Mouse (Mus musculus) forebrain, embryonic 16.5 days (tissue): ENCODE measurements at regions not wholly inside any gene's neighbourhood (a gene's known extent, or its start where the extent isn't known, plus 50 kb on each side); places are given as distances from the start of the nearest gene placed in this dataset.

Experiments used
- ATAC-seq: fragments of 200-750 bp; cut with Nextera tagmentation; 2 replicates; pipeline ENCODE4 v1.8.0; 2017; ENCODE audit warnings: mild to moderate bottlenecking, moderate library complexity
- H3K27ac ChIP-seq: fragments of 300-500 bp; sonication (generic); 2 replicates; pipeline ENCODE4 v1.5.1; 2014; ENCODE audit warnings: low read length, control low read depth
- H3K27me3 ChIP-seq: fragments of 300-500 bp; sonication (generic); replicated peaks from 2 replicates; pipeline ENCODE4 v1.6.1; 2014; ENCODE audit warnings: low read length; ENCODE audit not compliant: control insufficient read depth, insufficient read depth
- H3K36me3 ChIP-seq: fragments of 300-500 bp; sonication (generic); 2 replicates; pipeline ENCODE4 v1.6.1; 2014; ENCODE audit not compliant: control insufficient read depth, insufficient read depth
- H3K4me1 ChIP-seq: fragments of 300-500 bp; sonication (generic); replicated peaks from 2 replicates; pipeline ENCODE4 v1.6.1; 2014; ENCODE audit warnings: low read length; ENCODE audit not compliant: control insufficient read depth, insufficient read depth
- H3K4me2 ChIP-seq: fragments of 300-500 bp; sonication (generic); 2 replicates; pipeline ENCODE4 v1.6.1; 2014; ENCODE audit warnings: mild to moderate bottlenecking, low read length, control low read depth
- H3K4me3 ChIP-seq: fragments of 300-500 bp; sonication (generic); replicated peaks from 2 replicates; pipeline ENCODE4 v1.5.1; 2014; ENCODE audit warnings: mild to moderate bottlenecking, low read length, control low read depth
- H3K9ac ChIP-seq: fragments of 300-500 bp; sonication (generic); replicated peaks from 2 replicates; pipeline ENCODE4 v1.6.1; 2014; ENCODE audit warnings: low read depth, low read length, control low read depth
- H3K9me3 ChIP-seq: fragments of 300-500 bp; sonication (generic); 2 replicates; pipeline ENCODE4 v1.6.1; 2016; ENCODE audit warnings: low read length; ENCODE audit not compliant: control insufficient read depth
- WGBS: fragments of 180-500 bp; shearing (Covaris S2); extraction: QIAGEN DNeasy Blood & Tissue Kit; methylation state at CpG from one replicate; pipeline ENCODE4 v1.1.7; 2014; 5-methylcytosine and 5-hydroxymethylcytosine counted together

- Histone ChIP-seq H3K9ac (no peak overlapping the region), H3K4me1 (0 out of 2 replicates have a peak, but pooled peaks cover 3% of the 10 kb centered on the region), H3K4me2 (no peak overlapping the region), H3K27me3 (no peaks in the 10 kb centered on the region), H3K36me3 (no peaks in the 10 kb centered on the region), H3K4me3 (no peak overlapping the region), H3K27ac (no peak overlapping the region), H3K9me3 (peaks cover 6% of the 10 kb centered on the region)
- WGBS: 100% methylated on average over 1 of the region's 1 CpGs
- ATAC-seq: no peak
Observed at GRCm38 (mm10) chr8:112170184-112170583, 155.3 kb upstream of the Gm6793 start.

GRCm38 (mm10) chr8:112156656-112157055 lies 141.8 kb upstream of the Gm6793 start:
- Histone ChIP-seq H3K9ac (no peak overlapping the region), H3K4me1 (no peaks in the 10 kb centered on the region), H3K4me2 (no peak overlapping the region), H3K36me3 (no peaks in the 10 kb centered on the region), H3K9me3 (no peaks in the 10 kb centered on the region), H3K27ac (no peak overlapping the region), H3K27me3 (no peaks in the 10 kb centered on the region), H3K4me3 (no peak overlapping the region)
- no peak for ATAC-seq
- 29% methylated on average over 7 of the region's 7 CpGs for WGBS

GRCm38 (mm10) chr8:112138924-112139323 lies 124.1 kb upstream of the Gm6793 start:
- Histone ChIP-seq H3K27me3 (no peaks in the 10 kb centered on the region), H3K9me3 (peaks cover 2% of the 10 kb centered on the region; the same call in 1 of the 2 replicates), H3K27ac (no peak overlapping the region), H3K36me3 (no peaks in the 10 kb centered on the region), H3K4me3 (no peak overlapping the region), H3K4me1 (peaks cover 3% of the 10 kb centered on the region), H3K4me2 (no peak overlapping the region), H3K9ac (no peak overlapping the region)
- peak; percentile 68 for ATAC-seq
- WGBS: 15% methylated on average over 5 of the region's 5 CpGs

GRCm38 (mm10) chr8:112130196-112130595 lies 115.4 kb upstream of the Gm6793 start:
- no peak for ATAC-seq
- Histone ChIP-seq H3K4me2 (no peak overlapping the region), H3K4me3 (no peak overlapping the region), H3K9me3 (no peaks in the 10 kb centered on the region), H3K36me3 (no peaks in the 10 kb centered on the region), H3K27ac (no peak overlapping the region), H3K9ac (no peak overlapping the region), H3K27me3 (no peaks in the 10 kb centered on the region), H3K4me1 (no peaks in the 10 kb centered on the region)
- WGBS: 82% methylated on average over 2 of the region's 2 CpGs

GRCm38 (mm10) chr8:112128833-112129518 lies 114.1 kb upstream of the Gm6793 start:
- no peak overlapping the region for H3K27ac ChIP-seq
- WGBS: 50% methylated on average over 14 of the region's 14 CpGs

DNA sequence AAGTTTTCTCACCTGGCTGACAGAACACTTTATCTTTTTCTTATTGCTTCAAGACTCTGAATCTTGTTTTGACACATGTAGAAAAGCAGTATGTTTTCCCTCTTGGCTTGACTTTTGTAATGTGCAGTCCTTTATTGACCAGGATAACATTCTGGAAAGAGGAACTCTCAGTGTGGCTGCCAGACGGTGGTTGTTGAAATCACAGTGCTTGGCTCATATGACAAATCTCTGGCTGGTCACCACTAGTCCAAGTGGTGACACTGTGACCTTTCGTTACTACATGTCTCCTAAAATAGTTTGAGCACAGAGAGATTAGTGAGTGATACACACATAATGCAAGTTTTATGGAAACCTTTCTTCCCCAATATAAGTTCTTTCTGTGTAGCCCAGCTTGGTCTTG lies 97.1 kb upstream of the Gm6793 start:
- H3K4me1 ChIP-seq: no peaks in the 10 kb centered on the region
- H3K4me2 ChIP-seq: no peak overlapping the region
- ATAC-seq: no peak
- no peak overlapping the region for H3K27ac ChIP-seq
- no peaks in the 10 kb centered on the region for H3K9me3 ChIP-seq
- H3K9ac ChIP-seq: no peak overlapping the region
- H3K36me3 ChIP-seq: no peaks in the 10 kb centered on the region
- no peaks in the 10 kb centered on the region for H3K27me3 ChIP-seq
- no peak overlapping the region for H3K4me3 ChIP-seq
- WGBS: 76% methylated on average over 2 of the region's 2 CpGs

More at GRCm38 (mm10) chr8:112128833-112129518, 114.1 kb upstream of the Gm6793 start:
- Histone ChIP-seq H3K27me3 (no peaks in the 10 kb centered on the region), H3K4me1 (no peaks in the 10 kb centered on the region), H3K9me3 (no peaks in the 10 kb centered on the region), H3K4me2 (no peak overlapping the region), H3K4me3 (no peak overlapping the region), H3K36me3 (no peaks in the 10 kb centered on the region), H3K9ac (no peak overlapping the region)
- ATAC-seq: no peak

DNA sequence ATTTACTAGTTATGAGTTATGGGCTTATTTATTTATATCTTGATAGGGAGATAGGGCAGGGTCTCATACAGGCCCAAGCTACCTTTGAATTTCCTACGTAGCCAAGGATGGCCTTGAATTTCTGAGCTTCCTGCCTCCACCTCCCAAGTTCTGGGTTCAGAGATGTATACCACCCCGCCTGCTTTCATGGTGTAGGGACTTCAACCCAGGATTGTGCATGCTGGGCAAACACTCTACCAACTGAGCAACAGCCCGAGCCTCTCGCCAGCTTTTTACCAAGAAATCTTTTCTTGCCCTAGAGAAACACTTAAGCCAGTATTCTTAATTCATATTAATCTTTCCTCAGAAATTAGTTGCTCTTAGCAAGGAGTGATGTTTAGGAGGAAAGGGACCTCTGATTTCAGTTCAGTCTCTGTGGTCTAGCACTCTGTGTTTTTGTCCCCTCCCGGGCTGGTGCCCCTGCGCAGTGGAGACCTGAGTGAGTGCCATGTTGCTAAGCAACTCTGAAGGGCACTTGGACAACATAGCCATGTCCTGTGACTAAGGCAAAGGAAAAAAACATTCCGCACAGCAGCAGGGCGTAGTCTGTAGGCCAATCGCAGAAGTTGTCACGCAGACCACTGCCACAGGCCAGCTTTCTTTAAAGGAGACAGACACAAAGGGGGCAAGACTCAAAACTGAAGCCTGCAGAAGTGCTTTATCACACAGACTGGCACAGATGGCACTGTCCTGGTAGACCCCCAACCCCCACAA lies 83.2 kb upstream of the Gm6793 start:
- Histone ChIP-seq H3K4me1 (peaks cover 7% of the 10 kb centered on the region), H3K27me3 (no peaks in the 10 kb centered on the region), H3K4me3 (no peak overlapping the region), H3K36me3 (no peaks in the 10 kb centered on the region), H3K9ac (no peak overlapping the region), H3K9me3 (no peaks in the 10 kb centered on the region), H3K4me2 (no peak overlapping the region), H3K27ac (peak overlapping the region; percentile 71; the same call in 1 of the 2 replicates)
- peak; percentile 97 for ATAC-seq
- 57% methylated on average over 10 of the region's 10 CpGs for WGBS

DNA sequence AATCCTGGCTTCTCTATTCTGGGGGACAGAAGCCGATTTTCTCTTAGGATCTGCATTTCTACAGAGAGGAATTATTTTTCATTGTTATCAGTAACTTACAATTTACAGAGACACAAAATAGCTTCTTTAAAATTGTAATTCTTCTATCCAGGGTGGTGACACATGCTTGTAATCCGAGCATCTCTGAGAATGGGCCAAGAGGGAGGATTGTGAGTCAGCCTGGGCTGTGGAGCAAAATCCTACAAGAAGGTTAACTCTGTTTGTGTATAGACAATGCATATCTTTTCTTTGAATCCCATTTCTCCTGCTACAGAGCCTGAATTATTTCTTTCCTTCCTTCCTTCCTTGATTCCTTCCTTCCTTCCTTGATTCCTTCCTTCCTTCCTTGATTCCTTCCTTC lies 80.0 kb upstream of the Gm6793 start:
- H3K36me3 ChIP-seq: no peaks in the 10 kb centered on the region
- no peak overlapping the region for H3K27ac ChIP-seq
- no peak for ATAC-seq
- H3K4me1 ChIP-seq: peaks cover 7% of the 10 kb centered on the region
- no peak overlapping the region for H3K4me2 ChIP-seq
- H3K9ac ChIP-seq: no peak overlapping the region
- WGBS: 83% methylated on average over 2 of the region's 2 CpGs
- H3K27me3 ChIP-seq: no peaks in the 10 kb centered on the region
- no peaks in the 10 kb centered on the region for H3K9me3 ChIP-seq
- no peak overlapping the region for H3K4me3 ChIP-seq

GRCm38 (mm10) chr8:112093554-112093953 lies 78.7 kb upstream of the Gm6793 start:
- H3K9ac ChIP-seq: no peak overlapping the region
- no peak for ATAC-seq
- H3K4me1 ChIP-seq: peaks cover 5% of the 10 kb centered on the region
- no peak overlapping the region for H3K27ac ChIP-seq
- no peaks in the 10 kb centered on the region for H3K9me3 ChIP-seq
- no peaks in the 10 kb centered on the region for H3K36me3 ChIP-seq
- no peak overlapping the region for H3K4me3 ChIP-seq
- H3K27me3 ChIP-seq: no peaks in the 10 kb centered on the region
- WGBS: 60% methylated on average over 7 of the region's 7 CpGs
- no peak overlapping the region for H3K4me2 ChIP-seq
